Mouse (Mus musculus) cerebellum, adult 11-12 months (tissue): ENCODE measurements at regions not wholly inside any gene's neighbourhood (a gene's known extent, or its start where the extent isn't known, plus 50 kb on each side); places are given as distances from the start of the nearest gene placed in this dataset.

Experiments
- DNase-seq: peaks from one replicate; pipeline ENCODE4 v3.0.0; 2022

DNA sequence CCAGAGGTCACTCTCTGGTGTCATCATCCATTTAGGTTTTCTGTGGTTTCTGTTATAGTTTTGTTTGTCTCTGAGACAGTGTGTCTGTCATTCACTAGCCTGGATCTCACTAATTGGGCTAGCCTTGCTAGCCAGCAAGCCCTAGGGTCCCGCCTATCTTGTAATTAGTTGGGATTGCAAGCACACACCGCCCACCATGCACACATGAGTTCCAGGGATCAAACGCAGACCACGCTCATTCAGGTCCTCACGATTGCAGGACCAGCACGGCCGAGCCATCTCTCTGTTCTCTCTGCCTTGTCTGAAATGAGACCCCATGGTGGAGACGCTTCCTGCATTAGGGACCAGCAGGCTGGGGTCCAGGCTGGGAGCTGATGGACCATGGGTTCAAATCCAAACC lies 60.9 kb upstream of the Igsf21 start:
- no peak for DNase-seq

DNA sequence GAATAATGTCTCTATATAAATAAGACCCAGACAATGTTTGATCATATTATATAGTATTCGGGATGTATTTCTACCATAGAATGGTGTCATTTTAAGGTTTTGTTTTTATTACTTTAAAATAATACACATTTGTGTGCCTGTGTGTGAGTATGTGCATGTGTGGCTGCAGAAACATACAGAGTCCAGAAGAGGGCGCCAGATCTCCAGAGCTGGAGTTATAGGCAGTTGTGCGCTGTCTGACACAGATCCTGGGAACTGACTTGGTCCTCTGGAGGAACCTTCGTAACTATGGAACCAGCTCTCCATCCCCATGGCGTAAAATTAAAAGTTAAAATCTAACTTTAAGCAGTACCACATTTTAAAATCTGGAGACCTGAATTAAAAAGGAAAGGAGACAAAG lies 58.4 kb upstream of the Igsf21 start:
- no peak for DNase-seq

DNA sequence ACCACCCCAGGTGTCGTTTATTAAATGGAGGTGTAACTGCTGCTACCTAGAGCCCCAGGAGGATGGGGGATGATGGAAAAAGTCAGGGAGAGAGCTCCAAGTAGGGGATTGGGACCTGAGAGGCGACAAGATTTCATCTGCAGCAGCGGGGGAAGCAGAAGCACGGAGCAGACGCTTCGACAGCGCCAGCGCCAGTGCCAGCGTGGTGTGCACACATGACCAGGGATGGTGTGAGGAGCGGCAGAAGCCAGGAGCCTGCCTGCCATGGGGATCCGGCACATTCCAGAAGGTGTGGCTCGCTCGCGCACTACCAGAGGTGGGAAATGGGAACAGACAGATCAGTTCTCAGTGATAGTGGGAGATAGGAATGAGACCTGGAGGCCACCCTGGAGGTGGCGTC lies 55.1 kb upstream of the Igsf21 start:
- no peak for DNase-seq

DNA sequence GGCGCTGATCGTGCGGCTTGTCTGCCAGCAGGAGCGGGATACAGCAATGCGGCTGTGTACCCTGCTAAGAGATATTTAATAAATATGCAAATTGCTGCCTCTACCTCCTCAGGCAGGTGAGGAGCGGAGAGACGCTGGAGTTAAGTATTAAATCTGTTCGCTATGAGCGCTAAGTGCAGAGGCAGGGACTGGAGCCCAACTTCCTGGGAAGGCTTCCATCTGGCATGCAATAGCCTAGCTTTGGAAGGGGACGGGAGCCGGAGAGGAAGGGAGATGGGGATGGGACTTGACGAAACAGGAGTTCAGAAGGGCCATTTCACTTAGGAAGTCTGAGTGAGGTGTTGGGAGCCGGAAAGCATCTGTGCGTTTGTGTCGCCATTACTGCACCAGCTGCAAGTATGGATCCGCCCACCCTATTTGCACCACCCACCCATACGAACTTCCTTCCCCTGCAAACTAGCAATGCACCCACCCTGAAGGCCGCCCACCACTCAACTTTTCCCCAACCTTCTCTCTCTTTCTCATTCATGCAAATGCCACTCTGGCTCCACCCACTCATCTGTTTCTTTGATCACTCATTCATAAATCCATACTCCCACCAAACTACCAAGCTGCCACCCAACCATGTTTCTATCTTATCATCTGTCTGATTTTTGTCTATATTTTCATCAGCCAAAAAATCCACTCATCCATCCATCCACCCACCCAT lies 51.5 kb upstream of the Igsf21 start:
- DNase-seq: no peak
